Mouse (Mus musculus): Measurements from ENCODE around the gene Acpp.

DNA sequence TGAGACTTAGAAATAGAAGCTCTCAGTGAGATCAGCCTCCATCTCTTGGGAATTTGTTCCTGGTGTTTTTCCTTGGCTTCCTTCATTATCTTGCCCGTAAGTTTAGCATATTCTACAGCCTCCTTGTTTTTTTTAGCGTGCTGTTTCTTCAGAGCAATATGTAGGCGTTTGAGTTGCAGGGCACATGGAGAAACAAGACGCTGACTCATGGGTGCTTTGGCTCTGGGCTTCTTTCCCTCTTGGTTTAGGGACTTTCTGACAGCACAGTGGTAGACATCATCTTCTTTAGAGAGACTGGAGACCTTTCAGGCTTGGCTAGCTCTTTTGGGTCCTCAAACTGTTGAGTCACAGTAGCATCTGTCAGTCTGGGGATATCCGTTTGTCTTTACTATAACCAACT is 6.6 kb upstream of the Acpp start:
- TF ChIP-seq EP300 (IDR thresholded peaks at IDR 0.05), result no peak
- TF ChIP-seq CTCF (IDR thresholded peaks at IDR 0.05), result no peak
